Mouse (Mus musculus) urinary bladder, adult 18-20 months (tissue): ENCODE measurements around the gene Eif2ak3.
A peak's percentile ranks its signal among the peaks of the same experiment; 100 is the strongest.
"Not testable (repeated sequence)": the region's sequence is repeated elsewhere in the genome, so short reads cannot be mapped to it uniquely, and the experiment has no call there.

Experiments
- DNase-seq, 2 experiments: peaks; one replicate each; pipeline ENCODE4 v3.0.0; 2022; ENCODE audit warnings: low spot score in 2 of 2, mixed read lengths in 2 of 2

Gene Eif2ak3

GRCm38 (mm10) chr6:70844002-70844804, at the start of gene Eif2ak3:
Eif2ak3 (plus strand) TSS chr6:70844515.
- DNase-seq: peak; percentile 96 to 99

- DNase-seq: no peak
Observed at GRCm38 (mm10) chr6:70796940-70797339, 47.4 kb upstream of the Eif2ak3 start.

GRCm38 (mm10) chr6:70797581-70798251, 46.6 kb upstream of the Eif2ak3 start:
- peak in 1 of 2 experiments; percentile 35 for DNase-seq

- DNase-seq: no peak
Observed at GRCm38 (mm10) chr6:70804632-70805031, 39.7 kb upstream of the Eif2ak3 start.

- DNase-seq: no peak
Observed at GRCm38 (mm10) chr6:70805267-70805666, 39.0 kb upstream of the Eif2ak3 start.

- DNase-seq: peak in 1 of 2 experiments; percentile 62
Observed at GRCm38 (mm10) chr6:70805820-70806513, 38.3 kb upstream of the Eif2ak3 start.

GRCm38 (mm10) chr6:70806514-70806912, 37.8 kb upstream of the Eif2ak3 start:
- DNase-seq: no peak

GRCm38 (mm10) chr6:70810524-70810923, 33.8 kb upstream of the Eif2ak3 start:
- no peak for DNase-seq

- peak; percentile 60 to 66 for DNase-seq
Observed at GRCm38 (mm10) chr6:70811557-70812525, 32.5 kb upstream of the Eif2ak3 start.

GRCm38 (mm10) chr6:70812526-70812895, 31.8 kb upstream of the Eif2ak3 start:
- no peak for DNase-seq

- peak; percentile 25 to 48 for DNase-seq
Observed at GRCm38 (mm10) chr6:70813921-70814628, 30.2 kb upstream of the Eif2ak3 start.

GRCm38 (mm10) chr6:70814629-70814950, 29.7 kb upstream of the Eif2ak3 start:
- no peak for DNase-seq

- no peak for DNase-seq
Observed at GRCm38 (mm10) chr6:70815471-70815870, 28.8 kb upstream of the Eif2ak3 start.

GRCm38 (mm10) chr6:70821566-70821965, 22.7 kb upstream of the Eif2ak3 start:
- DNase-seq: no peak

- no peak for DNase-seq
Observed at GRCm38 (mm10) chr6:70822386-70822910, 21.9 kb upstream of the Eif2ak3 start.

- not testable (repeated sequence) for DNase-seq
Observed at GRCm38 (mm10) chr6:70823277-70823676, 21.0 kb upstream of the Eif2ak3 start.

GRCm38 (mm10) chr6:70824085-70824986, 20.0 kb upstream of the Eif2ak3 start:
- peak; percentile 42 to 49 for DNase-seq

GRCm38 (mm10) chr6:70824987-70825337, 19.4 kb upstream of the Eif2ak3 start:
- no peak for DNase-seq

- DNase-seq: no peak
Observed at GRCm38 (mm10) chr6:70829451-70829850, 14.9 kb upstream of the Eif2ak3 start.

- no peak for DNase-seq
Observed at GRCm38 (mm10) chr6:70830552-70830951, 13.8 kb upstream of the Eif2ak3 start.
